Mouse (Mus musculus): ENCODE measurements at regions not wholly inside any gene's neighbourhood (a gene's known extent, or its start where the extent isn't known, plus 50 kb on each side); places are given as distances from the start of the nearest gene placed in this dataset.
A peak's percentile ranks its signal among the peaks of the same experiment; 100 is the strongest.

- Histone ChIP-seq H3K27me3 (ENCODE audit: control insufficient read depth in 1 of 2, insufficient read depth in 2 of 2, low read length in 2 of 2) (no peaks in the 10 kb centered on the region), H3K79me2 (ENCODE audit: control insufficient read depth, insufficient read depth, low read length, poor library complexity) (no peaks in the 10 kb centered on the region), H3K4me1 (ENCODE audit: control insufficient read depth in 1 of 2, insufficient read depth in 2 of 2, low read length in 2 of 2) (no peaks in the 10 kb centered on the region), H3K9me3 (replicated peaks; ENCODE audit: insufficient read depth, low read length) (no peaks in the 10 kb centered on the region), H3K4me3 (ENCODE audit: control insufficient read depth in 1 of 2, insufficient read depth in 1 of 2, low read depth in 2 of 2, low read length in 2 of 2) (no peak overlapping the region), H3K27ac (ENCODE audit: control insufficient read depth, low read depth, low read length) (no peak overlapping the region), H3K36me3 (ENCODE audit: control insufficient read depth in 1 of 2, insufficient read depth in 2 of 2, low read length in 2 of 2) (no peaks in the 10 kb centered on the region), H3K9ac (ENCODE audit: control insufficient read depth, low read depth, low read length, poor library complexity, severe bottlenecking) (no peak overlapping the region)
- TF ChIP-seq GABPA (IDR thresholded peaks at IDR 0.05; ENCODE audit: low read depth, low read length), result no peak
- no peak for TF ChIP-seq KAT2A (conservative IDR thresholded peaks at IDR 0.05; ENCODE audit: low read depth, low read length)
- no peak for TF ChIP-seq USF1 (IDR thresholded peaks at IDR 0.05; ENCODE audit: low read depth, low read length)
- no peak for TF ChIP-seq RAD21 (IDR thresholded peaks at IDR 0.05; ENCODE audit: low read depth, low read length)
- TF ChIP-seq ZNF384 (IDR thresholded peaks at IDR 0.05; ENCODE audit: low read depth, low read length), result no peak
- no peak for TF ChIP-seq RCOR1 (IDR thresholded peaks at IDR 0.05; ENCODE audit: low read depth, low read length)
- TF ChIP-seq ETS1 (IDR thresholded peaks at IDR 0.05; ENCODE audit: low read depth, low read length), result no peak
- peak; percentile 47 for DNase-seq (ENCODE audit: low read depth, low spot score)
These were observed 50.5 kb upstream of the Zfp746 start for GRCm38 (mm10) chr6:48136851-48137250.
